Mouse (Mus musculus) gastrocnemius, adult 2 months (tissue): ENCODE data around the gene Gm13539. TPM values are rescaled to one million over a fixed set of nuclear protein-coding genes. Genes with fewer than 3 reads are reported as not detected.
"Not testable (repeated sequence)": the region's sequence is repeated elsewhere in the genome, so short reads cannot be mapped to it uniquely, and the experiment has no call there.

Experiments used
- DNase-seq: peaks from one replicate; pipeline ENCODE4 v3.0.0; 2022
- H3K27ac ChIP-seq: fragments of 200-600 bp; 2 replicates; pipeline ENCODE4 v1.8.1; 2022; ENCODE audit warnings: mild to moderate bottlenecking
- H3K4me3 ChIP-seq: fragments of 200-600 bp; 2 replicates; pipeline ENCODE4 v1.8.1; 2022; ENCODE audit warnings: mild to moderate bottlenecking, moderate library complexity
- CTCF ChIP-seq: fragments of 200-600 bp; IDR thresholded peaks from 2 replicates; pipeline ENCODE4 v1.8.1; 2022; ENCODE audit warnings: antibody characterized with exemption, mild to moderate bottlenecking, moderate library complexity
- intact Hi-C: fragments of 180-260 bp; cut with DNase I; formaldehyde crosslinking; loops from one replicate; pipeline ENCODE4 v1.15.1; 2025
- total RNA-seq, 2 experiments: library from RNA; stranded (reverse); gene quantifications; 2 replicates each; pipeline ENCODE4 v1.2.3; 2021

Gene Gm13539
- total RNA-seq, 2 experiments from 2014 or later: not detected

DNA sequence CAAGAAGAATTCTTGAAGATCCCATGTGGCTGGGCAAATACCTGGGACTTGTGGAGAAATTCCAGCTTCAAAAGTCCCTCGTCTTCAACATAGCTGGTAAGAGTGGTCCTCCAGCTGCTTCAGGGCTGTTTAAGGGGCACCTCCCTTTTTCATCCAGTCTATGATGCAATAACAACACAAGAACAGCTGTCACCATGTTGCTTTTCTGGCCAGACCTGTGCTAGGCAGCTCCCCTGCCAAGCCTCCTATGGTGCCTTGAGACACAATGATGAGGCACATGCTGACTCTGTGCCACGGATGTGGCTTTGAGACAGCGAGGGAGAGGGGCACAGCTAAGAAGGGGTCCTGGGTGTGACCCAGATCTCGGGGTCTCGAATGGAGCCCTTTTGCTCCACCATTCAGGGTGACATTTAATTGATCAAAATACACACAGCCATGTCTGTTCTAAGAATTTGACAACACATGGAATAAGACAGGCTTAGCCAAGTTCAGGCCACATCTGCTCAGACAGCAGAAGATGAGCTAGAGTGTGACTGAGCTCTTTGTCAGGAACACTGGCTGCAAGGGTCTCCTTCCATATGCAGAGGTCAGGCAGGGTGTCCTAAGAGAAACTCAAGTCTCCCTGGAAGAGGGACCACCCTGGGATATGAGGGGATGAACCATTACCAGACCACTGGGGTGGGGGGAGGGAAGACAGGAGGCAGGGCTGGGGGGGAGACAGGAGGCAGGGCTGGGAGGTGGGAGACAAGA is 3.7 kb downstream of the Gm13539 start:
- TF ChIP-seq CTCF: no peak
- Histone ChIP-seq H3K27ac (no peak overlapping the region), H3K4me3 (no peak overlapping the region)
- intact Hi-C loops: no loop called here
- DNase-seq: no peak

DNA sequence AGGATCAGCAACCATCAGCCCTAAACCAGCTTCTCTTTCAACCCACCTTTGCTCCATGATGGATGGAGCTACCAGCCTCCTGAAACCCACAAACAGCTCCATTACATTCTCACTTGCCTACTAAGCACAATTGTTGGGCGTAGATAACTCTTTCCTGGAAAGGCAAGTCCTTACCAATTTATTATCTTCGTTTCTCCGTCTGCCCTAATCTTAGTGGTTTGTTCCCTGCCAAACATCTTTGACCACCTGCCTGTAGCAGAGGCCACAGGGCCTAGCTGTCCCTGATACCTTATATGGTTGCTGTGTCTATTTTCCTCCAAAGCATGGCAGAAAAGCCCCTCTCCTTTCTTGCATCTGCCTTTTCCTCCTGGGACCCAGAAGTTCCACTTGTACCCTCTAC is 7.0 kb downstream of the Gm13539 start:
- Histone ChIP-seq H3K27ac (no peak overlapping the region), H3K4me3 (no peak overlapping the region)
- TF ChIP-seq CTCF: no peak
- DNase-seq: no peak
- intact Hi-C loops: no loop called here

DNA sequence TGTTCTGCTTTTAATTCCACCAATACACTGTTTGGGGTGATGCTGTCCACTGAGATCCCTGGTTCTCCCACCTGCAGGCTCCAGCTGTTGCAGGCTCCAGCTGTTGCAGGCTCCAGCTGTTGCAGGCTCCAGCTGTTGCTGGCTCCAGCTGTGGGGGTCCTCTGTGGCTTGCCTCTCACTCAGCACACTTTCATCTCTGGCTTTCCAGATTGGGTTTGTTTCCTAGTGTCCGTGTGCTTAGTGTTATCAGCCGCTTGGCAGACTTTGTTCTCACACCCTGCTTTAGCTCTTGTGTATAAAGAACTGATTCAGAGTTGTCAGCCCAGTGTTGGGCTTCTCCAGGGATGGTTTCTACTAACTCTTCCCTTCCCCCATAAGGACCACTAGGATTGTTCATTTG is 15.6 kb downstream of the Gm13539 start:
- TF ChIP-seq CTCF: no peak
- no peak overlapping the region for H3K27ac ChIP-seq
- no peak for DNase-seq
- H3K4me3 ChIP-seq: no peak overlapping the region
- intact Hi-C loops: no loop called here

DNA sequence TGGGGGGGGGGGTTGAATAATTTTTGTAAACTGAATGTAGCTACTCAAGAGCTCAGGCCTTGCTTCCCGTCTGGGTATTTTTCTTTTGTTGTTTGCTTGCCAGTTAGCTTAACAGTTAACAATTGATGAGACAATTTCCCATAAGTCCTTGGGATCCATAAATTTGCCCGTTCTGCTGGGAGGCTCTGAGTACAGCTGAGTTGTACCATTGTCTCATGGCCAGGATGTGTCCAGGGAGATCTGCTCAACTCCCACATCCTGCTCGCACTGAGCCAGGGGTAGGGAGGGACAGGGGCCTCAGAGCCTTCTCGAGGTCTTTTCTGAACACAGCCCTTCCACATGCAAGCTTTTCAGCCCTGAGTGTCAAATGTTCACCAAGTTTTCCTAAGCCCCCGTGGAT is 16.0 kb downstream of the Gm13539 start:
- no peak for TF ChIP-seq CTCF
- Histone ChIP-seq H3K4me3 (no peak overlapping the region), H3K27ac (no peak overlapping the region)
- DNase-seq: no peak
- intact Hi-C loops: no loop called here

DNA sequence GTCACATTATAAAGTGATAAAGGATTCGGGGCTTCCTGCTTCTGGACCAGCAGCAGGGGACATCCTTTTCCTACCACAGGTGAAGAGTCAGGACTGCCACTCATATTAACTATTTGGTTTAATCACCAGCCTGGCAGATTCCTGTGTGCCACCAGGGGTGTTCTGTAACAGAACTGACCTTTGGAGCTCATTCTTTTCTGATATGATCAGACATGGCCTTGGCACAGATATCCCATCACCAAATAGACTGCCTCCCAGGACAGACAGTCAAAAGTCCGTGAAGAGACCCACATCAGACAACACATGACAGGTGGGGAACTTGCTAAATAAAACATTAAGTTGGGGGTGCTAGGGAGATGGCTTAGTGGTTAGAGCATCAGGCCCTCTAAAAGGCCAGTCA is 29.7 kb downstream of the Gm13539 start:
- intact Hi-C loops: no loop called here
- no peak overlapping the region for H3K4me3 ChIP-seq
- H3K27ac ChIP-seq: no peak overlapping the region
- DNase-seq: no peak
- no peak for TF ChIP-seq CTCF

DNA sequence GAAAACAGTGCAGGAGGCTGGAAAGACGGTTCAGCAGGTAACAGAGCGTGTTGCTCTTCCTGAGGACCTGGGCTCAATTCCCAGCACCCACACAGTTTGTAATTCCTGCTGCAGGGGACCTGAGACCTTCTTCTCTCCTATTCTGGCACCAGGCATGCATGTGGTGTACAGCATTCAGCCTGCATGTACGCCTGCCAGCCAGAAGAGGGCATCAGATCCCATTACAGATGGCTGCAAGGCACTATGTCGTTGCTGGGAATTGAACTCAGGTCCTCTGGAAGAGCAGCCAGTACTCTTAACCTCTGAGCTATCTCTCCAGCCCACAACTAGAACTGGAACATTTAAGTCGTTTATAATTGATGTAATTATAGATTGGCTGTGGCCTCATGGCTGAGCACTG is 31.3 kb downstream of the Gm13539 start:
- H3K27ac ChIP-seq: no peak overlapping the region
- no peak for TF ChIP-seq CTCF

DNA sequence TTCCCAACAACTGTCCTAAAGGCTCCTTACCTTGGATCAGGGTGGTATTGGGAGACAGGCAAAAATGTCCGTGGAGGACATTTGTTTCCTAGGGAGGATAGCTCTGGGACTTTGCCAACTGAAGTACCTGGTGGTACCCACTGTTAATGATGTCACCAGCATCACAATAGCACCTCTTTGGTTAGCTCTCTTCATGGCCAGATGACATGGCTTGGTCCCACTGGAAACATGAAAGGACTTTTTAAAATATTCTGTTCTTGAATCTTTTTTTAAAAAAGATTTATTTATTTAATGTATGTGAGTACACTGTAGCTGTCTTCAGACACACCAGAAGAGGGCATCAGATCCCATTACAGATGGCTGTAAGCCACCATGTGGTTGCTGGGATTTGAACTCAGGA is 33.7 kb downstream of the Gm13539 start, which contains the start of gene Glt6d1:
Gene Glt6d1 (minus strand): TSS at position 101 of the 400 bp plus-strand sequence.
- DNase-seq, intact Hi-C loops, H3K27ac ChIP-seq, H3K4me3 ChIP-seq: not testable (repeated sequence)

More for the DNA sequence above, 31.3 kb downstream of the Gm13539 start:
- intact Hi-C loops: no loop called here
- H3K4me3 ChIP-seq: no peak overlapping the region
- DNase-seq: no peak

DNA sequence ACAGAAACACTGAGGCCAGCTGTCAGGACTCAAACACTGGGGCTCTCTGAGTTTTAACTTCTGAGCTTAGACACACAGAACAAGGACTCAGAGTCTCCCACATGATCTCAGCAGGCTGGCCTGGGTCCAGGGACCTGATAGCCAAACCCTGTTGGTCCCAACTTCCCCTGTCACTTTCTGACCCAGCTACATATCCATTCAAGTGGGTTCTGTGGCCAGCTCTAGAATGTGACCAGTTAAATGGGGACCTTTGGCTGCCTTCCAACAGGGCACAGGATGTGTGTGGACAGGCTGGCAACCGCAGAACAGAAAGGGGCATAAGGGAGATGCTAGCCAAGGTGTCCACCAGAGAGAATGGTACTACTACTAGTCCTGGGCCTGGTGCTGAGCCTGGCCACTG is 40.7 kb downstream of the Gm13539 start, which contains the start of gene Lcn9:
Gene Lcn9 (plus strand): TSS at position 348 of the 400 bp plus-strand sequence.
- intact Hi-C loops: no loop called here
- no peak within 1 kb of the TSS for H3K27ac ChIP-seq
- no peak for TF ChIP-seq CTCF
- DNase-seq: no peak
- no peak within 1 kb of the TSS for H3K4me3 ChIP-seq

DNA sequence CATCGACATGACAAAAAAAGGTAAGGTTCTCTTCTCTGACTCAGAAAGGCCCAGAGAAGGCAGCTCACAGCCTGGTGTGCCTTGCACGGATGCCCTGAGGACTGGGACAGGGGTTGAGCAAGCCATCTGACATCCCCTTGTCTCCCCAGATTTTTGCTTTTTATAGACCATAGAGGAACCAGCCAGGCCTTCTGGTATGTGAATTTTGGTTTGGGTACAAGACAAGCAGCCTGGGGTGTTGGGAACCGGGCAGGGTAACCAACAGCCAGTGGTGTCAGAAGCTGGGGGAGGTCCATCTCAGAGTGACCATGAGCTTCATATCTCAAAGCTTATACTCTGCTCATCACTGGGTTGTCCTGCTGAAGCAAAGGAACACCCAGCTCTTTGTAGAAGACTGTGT is 42.7 kb downstream of the Gm13539 start:
- H3K27ac ChIP-seq: no peak overlapping the region
- no peak overlapping the region for H3K4me3 ChIP-seq
- TF ChIP-seq CTCF: no peak
- intact Hi-C loops: no loop called here
- no peak for DNase-seq

DNA sequence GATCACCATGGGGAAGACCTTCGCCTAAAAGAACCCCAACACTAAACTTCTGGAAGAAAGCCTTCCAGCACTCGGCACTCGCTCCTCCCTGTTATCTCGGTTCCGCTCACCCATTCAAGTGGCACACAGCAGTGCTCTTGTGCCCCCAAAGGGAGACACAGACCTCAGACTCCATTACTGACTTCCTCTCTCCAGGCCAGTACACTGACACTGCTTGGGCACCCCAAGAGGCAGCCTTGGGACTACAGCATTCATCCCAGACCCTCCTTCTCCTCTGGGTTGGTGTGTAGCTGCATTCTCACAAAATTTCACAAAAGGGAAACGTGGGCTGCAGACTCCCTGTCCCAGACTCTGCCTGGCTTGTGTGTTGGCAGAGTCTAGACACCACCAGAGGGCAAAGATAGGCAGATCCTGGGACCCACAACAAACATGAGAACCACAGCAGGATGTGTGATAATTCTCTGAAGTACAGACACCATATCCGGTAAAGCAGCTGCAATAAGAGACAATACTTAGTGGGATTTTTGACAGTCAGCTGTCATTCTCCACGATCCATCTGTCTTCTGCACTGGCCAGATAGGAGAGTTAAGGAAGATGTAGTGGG is 46.4 kb downstream of the Gm13539 start:
- TF ChIP-seq CTCF: no peak
- Histone ChIP-seq H3K27ac (no peak overlapping the region), H3K4me3 (no peak overlapping the region)
- intact Hi-C loops: no loop called here
- no peak for DNase-seq

DNA sequence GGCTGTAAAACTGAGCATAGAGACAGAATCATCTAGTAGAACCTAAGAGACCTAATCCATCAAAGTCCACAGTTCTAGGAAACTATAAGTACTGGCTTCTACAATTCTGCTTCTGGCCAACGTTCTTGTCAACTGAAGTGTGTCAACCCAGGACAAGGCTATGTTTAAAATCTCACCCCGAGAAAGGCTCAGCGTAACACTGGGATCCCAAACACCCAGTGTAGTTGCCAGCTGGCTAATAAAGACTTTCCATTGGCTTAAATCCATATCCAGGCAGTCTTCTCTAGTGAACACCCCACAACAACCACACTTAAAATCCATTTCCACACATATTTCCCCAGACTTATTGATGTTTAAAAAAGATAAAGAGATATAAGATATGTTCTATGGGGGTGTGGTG is 48.7 kb downstream of the Gm13539 start:
- intact Hi-C loops: loop anchor here (10.0 kb wide), 1 partner anchor 444 kb away; no protein-coding TSS in a partner anchor
- DNase-seq: no peak

DNA sequence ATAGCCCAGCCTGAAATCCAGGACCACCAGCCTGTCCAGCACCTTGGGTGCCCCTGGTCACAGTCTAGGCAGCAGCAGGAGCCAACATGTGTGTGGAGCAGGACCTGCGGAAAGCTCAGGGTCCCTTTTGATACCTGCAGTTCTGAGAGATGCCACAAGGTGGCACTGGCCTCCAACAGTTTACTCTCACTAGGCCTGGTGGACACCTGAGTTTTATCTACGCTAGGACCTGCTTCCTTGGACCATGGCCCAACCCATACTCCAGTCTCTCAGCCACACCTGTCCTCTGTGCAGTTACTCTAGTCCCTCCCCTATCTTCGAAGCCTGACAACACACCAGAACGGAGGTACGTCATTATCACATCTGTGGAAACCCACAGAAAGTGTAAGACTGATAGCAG is 54.2 kb downstream of the Gm13539 start:
- no peak overlapping the region for H3K27ac ChIP-seq
- intact Hi-C loops: loop anchor here (5.0 to 10.0 kb wide), 2 partner anchors 306 to 439 kb away; no protein-coding TSS in a partner anchor
- no peak overlapping the region for H3K4me3 ChIP-seq
- DNase-seq: peak; percentile 68
- TF ChIP-seq CTCF: peak; percentile 97

More for the DNA sequence above, 48.7 kb downstream of the Gm13539 start:
- Histone ChIP-seq H3K4me3 (no peak overlapping the region), H3K27ac (no peak overlapping the region)
- no peak for TF ChIP-seq CTCF

Other genes starting within 250 kb of the Gm13539 start
- gene Traf2, start 235.3 kb upstream of the Gm13539 start, total RNA-seq: 10 to 100 TPM; 12.4 to 13.1 TPM
- 100 to 1,000 TPM; 152 to 179 TPM for gene Edf1, start 224.4 kb upstream of the Gm13539 start, total RNA-seq
- gene Mamdc4, start 207.4 kb upstream of the Gm13539 start, total RNA-seq: 1 to 10 TPM; 1.6 to 4.0 TPM
- 10 to 100 TPM; 52.7 to 64.7 TPM for gene Phpt1, start 207.0 kb upstream of the Gm13539 start, total RNA-seq
- not detected for gene Ajm1, start 200.5 kb upstream of the Gm13539 start, total RNA-seq
- gene Rabl6, start 173.7 kb upstream of the Gm13539 start, total RNA-seq: 10 to 100 TPM; 85.6 to 95.2 TPM
- not detected for gene Ccdc183, start 164.6 kb upstream of the Gm13539 start, total RNA-seq
- 10 to 100 TPM; 14.9 to 15.1 TPM for gene Tmem141, start 160.3 kb upstream of the Gm13539 start, total RNA-seq
- 1 to 10 TPM; 1.8 to 5.3 TPM for gene Fcna, start 154.2 kb upstream of the Gm13539 start, total RNA-seq
- 1 to 10 TPM; 3.3 to 5.1 TPM for gene Lcn8, start 129.1 kb upstream of the Gm13539 start, total RNA-seq
- not detected for gene Lcn5, start 124.3 kb upstream of the Gm13539 start, total RNA-seq
- not detected for gene Lcn6, start 105.5 kb upstream of the Gm13539 start, total RNA-seq
- gene Lcn10, start 99.5 kb upstream of the Gm13539 start, total RNA-seq: not detected
- not detected for gene Obp2a, start 82.2 kb upstream of the Gm13539 start, total RNA-seq
- gene Bmyc, start 75.5 kb upstream of the Gm13539 start, total RNA-seq: 10 to 100 TPM; 11.4 to 13.1 TPM
- not detected for gene Obp2b, start 45.2 kb upstream of the Gm13539 start, total RNA-seq
- gene Lcn3, start 16.7 kb upstream of the Gm13539 start, total RNA-seq: not detected
- not detected for gene Lcn11, start 5.2 kb upstream of the Gm13539 start, total RNA-seq
- gene Glt6d1, start 33.6 kb downstream of the Gm13539 start, total RNA-seq: not detected
- not detected for gene Lcn9, start 40.9 kb downstream of the Gm13539 start, total RNA-seq
- not detected for gene Sohlh1, start 65.0 kb downstream of the Gm13539 start, total RNA-seq
- gene Kcnt1, start 81.5 kb downstream of the Gm13539 start, total RNA-seq: under 1 TPM in 1 of 2 experiments, not detected in 1; 0.05 TPM
- 10 to 100 TPM; 43.7 to 55.7 TPM for gene Camsap1, start 201.0 kb downstream of the Gm13539 start, total RNA-seq
- 100 to 1,000 TPM; 223 to 239 TPM for gene Ubac1, start 239.5 kb downstream of the Gm13539 start, total RNA-seq